Mouse (Mus musculus): ENCODE results near the gene 3425401B19Rik. TPM values are rescaled to one million over a fixed set of nuclear protein-coding genes. Genes with fewer than 3 reads are reported as not detected.

Gene 3425401B19Rik
- total and polyA plus RNA-seq, 2 experiments from 2014 or later = 0.17 to 0.33 TPM

- WGBS = 91% methylated on average over 2 of the region's 2 CpGs
- DNase-seq (ENCODE audit: low spot score) (no peak), ATAC-seq (ENCODE audit: low FRiP score) (no peak)
- H3K27me3 ChIP-seq (ENCODE audit: insufficient read depth, low read length) = no peaks in the 10 kb centered on the region
- no peak overlapping the region for H3K9ac ChIP-seq (replicated peaks; ENCODE audit: low read length, poor library complexity, severe bottlenecking)
- no peak overlapping the region for H3K4me3 ChIP-seq (ENCODE audit: low read depth, low read length)
- H3K4me1 ChIP-seq (ENCODE audit: insufficient read depth, low read length) = no peaks in the 10 kb centered on the region
- H3K4me2 ChIP-seq (ENCODE audit: low read depth, low read length, poor library complexity, severe bottlenecking) = no peak overlapping the region
- H3K27ac ChIP-seq (ENCODE audit: low read depth, low read length) = no peak overlapping the region
- no peaks in the 10 kb centered on the region for H3K9me3 ChIP-seq (ENCODE audit: low read length)
- TF ChIP-seq CTCF (IDR thresholded peaks at IDR 0.05) = no peak
- no peaks in the 10 kb centered on the region for H3K36me3 ChIP-seq (ENCODE audit: insufficient read depth, low read length)
These were observed 46.6 kb downstream of the 3425401B19Rik start for GRCm38 (mm10) chr14:32638485-32638884.

- no peak for DNase-seq (ENCODE audit: low spot score)
- 41% methylated on average over 11 of the region's 11 CpGs for WGBS
- no peaks in the 10 kb centered on the region for H3K9me3 ChIP-seq (ENCODE audit: low read length)
- H3K36me3 ChIP-seq (ENCODE audit: insufficient read depth, low read length) = no peaks in the 10 kb centered on the region
- no peak overlapping the region for H3K4me2 ChIP-seq (ENCODE audit: low read depth, low read length, poor library complexity, severe bottlenecking)
- H3K27ac ChIP-seq (ENCODE audit: low read depth, low read length) = no peak overlapping the region
- no peak overlapping the region for H3K4me3 ChIP-seq (ENCODE audit: low read depth, low read length)
- no peak overlapping the region for H3K9ac ChIP-seq (replicated peaks; ENCODE audit: low read length, poor library complexity, severe bottlenecking)
- H3K4me1 ChIP-seq (ENCODE audit: insufficient read depth, low read length) = no peaks in the 10 kb centered on the region
- no peaks in the 10 kb centered on the region for H3K27me3 ChIP-seq (ENCODE audit: insufficient read depth, low read length)
- no peak for ATAC-seq (ENCODE audit: low FRiP score)
- no peak for TF ChIP-seq CTCF (IDR thresholded peaks at IDR 0.05)
These were observed 50.9 kb downstream of the 3425401B19Rik start for GRCm38 (mm10) chr14:32634015-32634682.

GRCm38 (mm10) chr14:32632908-32633600 lies 52.0 kb downstream of the 3425401B19Rik start:
- Histone ChIP-seq H3K4me1 (ENCODE audit: insufficient read depth, low read length) (no peaks in the 10 kb centered on the region), H3K27ac (ENCODE audit: low read depth, low read length) (no peak overlapping the region), H3K4me2 (ENCODE audit: low read depth, low read length, poor library complexity, severe bottlenecking) (no peak overlapping the region), H3K9ac (replicated peaks; ENCODE audit: low read length, poor library complexity, severe bottlenecking) (no peak overlapping the region), H3K4me3 (ENCODE audit: low read depth, low read length) (no peak overlapping the region), H3K9me3 (ENCODE audit: low read length) (no peaks in the 10 kb centered on the region), H3K27me3 (ENCODE audit: insufficient read depth, low read length) (no peaks in the 10 kb centered on the region), H3K36me3 (ENCODE audit: insufficient read depth, low read length) (no peaks in the 10 kb centered on the region)
- TF ChIP-seq CTCF (IDR thresholded peaks at IDR 0.05) = no peak
- DNase-seq (ENCODE audit: low spot score) = no peak
- 75% methylated on average over 6 of the region's 6 CpGs for WGBS
- ATAC-seq (ENCODE audit: low FRiP score) = no peak

GRCm38 (mm10) chr14:32628584-32628983 lies 56.5 kb downstream of the 3425401B19Rik start:
- Histone ChIP-seq H3K36me3 (ENCODE audit: insufficient read depth, low read length) (no peaks in the 10 kb centered on the region), H3K4me2 (ENCODE audit: low read depth, low read length, poor library complexity, severe bottlenecking) (no peak overlapping the region), H3K4me3 (ENCODE audit: low read depth, low read length) (no peak overlapping the region), H3K9ac (replicated peaks; ENCODE audit: low read length, poor library complexity, severe bottlenecking) (no peak overlapping the region), H3K4me1 (ENCODE audit: insufficient read depth, low read length) (no peaks in the 10 kb centered on the region), H3K27me3 (ENCODE audit: insufficient read depth, low read length) (no peaks in the 10 kb centered on the region), H3K27ac (ENCODE audit: low read depth, low read length) (no peak overlapping the region), H3K9me3 (ENCODE audit: low read length) (no peaks in the 10 kb centered on the region)
- TF ChIP-seq CTCF (IDR thresholded peaks at IDR 0.05) = peak; percentile 31; the same call in 1 of the 2 replicates
- 48% methylated on average over 10 of the region's 10 CpGs for WGBS
- ATAC-seq (ENCODE audit: low FRiP score) (no peak), DNase-seq (ENCODE audit: low spot score) (peak; percentile 24)

- ATAC-seq (ENCODE audit: low FRiP score) = no peak
- Histone ChIP-seq H3K36me3 (ENCODE audit: insufficient read depth, low read length) (no peaks in the 10 kb centered on the region), H3K9me3 (ENCODE audit: low read length) (no peaks in the 10 kb centered on the region), H3K9ac (replicated peaks; ENCODE audit: low read length, poor library complexity, severe bottlenecking) (no peak overlapping the region), H3K4me2 (ENCODE audit: low read depth, low read length, poor library complexity, severe bottlenecking) (no peak overlapping the region), H3K4me1 (ENCODE audit: insufficient read depth, low read length) (no peaks in the 10 kb centered on the region), H3K27me3 (ENCODE audit: insufficient read depth, low read length) (no peaks in the 10 kb centered on the region), H3K4me3 (ENCODE audit: low read depth, low read length) (no peak overlapping the region), H3K27ac (ENCODE audit: low read depth, low read length) (no peak overlapping the region)
- WGBS = 39% methylated on average over 2 of the region's 2 CpGs
- DNase-seq (ENCODE audit: low spot score) = peak; percentile 57
- TF ChIP-seq CTCF (IDR thresholded peaks at IDR 0.05) = no peak
These were observed 57.8 kb downstream of the 3425401B19Rik start for GRCm38 (mm10) chr14:32627271-32627670.

- WGBS = 93% methylated on average over 7 of the region's 7 CpGs
- H3K9ac ChIP-seq (replicated peaks; ENCODE audit: low read length, poor library complexity, severe bottlenecking) = no peak overlapping the region
- no peak overlapping the region for H3K4me3 ChIP-seq (ENCODE audit: low read depth, low read length)
- H3K27me3 ChIP-seq (ENCODE audit: insufficient read depth, low read length) = no peaks in the 10 kb centered on the region
- no peak overlapping the region for H3K4me2 ChIP-seq (ENCODE audit: low read depth, low read length, poor library complexity, severe bottlenecking)
- H3K27ac ChIP-seq (ENCODE audit: low read depth, low read length) = no peak overlapping the region
- no peaks in the 10 kb centered on the region for H3K9me3 ChIP-seq (ENCODE audit: low read length)
- ATAC-seq (ENCODE audit: low FRiP score) (no peak), DNase-seq (ENCODE audit: low spot score) (no peak)
- no peaks in the 10 kb centered on the region for H3K4me1 ChIP-seq (ENCODE audit: insufficient read depth, low read length)
- TF ChIP-seq CTCF (IDR thresholded peaks at IDR 0.05) = no peak
- H3K36me3 ChIP-seq (ENCODE audit: insufficient read depth, low read length) = no peaks in the 10 kb centered on the region
These were observed 60.3 kb downstream of the 3425401B19Rik start for GRCm38 (mm10) chr14:32624811-32625210.

All from midbrain, postnatal 0 days (tissue).